Mouse (Mus musculus): ENCODE measurements around the gene Gab1. TPM values are rescaled to one million over a fixed set of nuclear protein-coding genes. Genes with fewer than 3 reads are reported as not detected.

The Gab1 gene
- polyA plus RNA-seq, 1 experiment: 25.9 TPM

GRCm38 (mm10) chr8:80851648-80852047 lies 28.7 kb downstream of the Gab1 start:
- Histone ChIP-seq H3K4me1 (ENCODE audit: control insufficient read depth, insufficient read depth, low read length) (peaks cover 2% of the 10 kb centered on the region; the same call in 1 of the 2 replicates), H3K27ac (ENCODE audit: insufficient read depth, low read length) (no peak overlapping the region), H3K4me3 (ENCODE audit: insufficient read depth, low read length) (no peak overlapping the region)
- no peak for TF ChIP-seq POLR2A (IDR thresholded peaks at IDR 0.05; ENCODE audit: extremely low read depth, insufficient read depth, low read length)
- no peak for TF ChIP-seq CTCF (IDR thresholded peaks at IDR 0.05; ENCODE audit: extremely low read depth, insufficient read depth, low read length)

DNA sequence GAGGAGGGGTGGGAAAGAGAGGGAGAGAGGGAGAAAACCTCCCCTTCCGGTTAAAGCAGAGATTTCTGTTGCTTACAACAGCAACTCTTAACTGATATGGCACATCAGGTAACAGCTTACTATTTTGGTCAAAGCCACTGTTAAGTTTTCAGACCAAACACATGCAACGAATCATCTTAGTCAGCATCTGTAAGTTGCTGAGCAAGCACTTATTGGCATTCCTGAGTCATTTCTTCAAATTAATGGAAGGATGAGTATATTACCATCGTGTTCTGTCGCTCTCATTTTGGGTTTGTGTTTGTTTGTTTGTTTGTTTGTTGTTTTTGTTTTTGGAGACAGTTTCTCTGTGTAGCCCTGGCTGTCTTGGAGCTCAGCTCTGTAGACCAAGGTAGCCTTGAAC lies 30.3 kb downstream of the Gab1 start:
- Histone ChIP-seq H3K27ac (ENCODE audit: insufficient read depth, low read length) (no peak overlapping the region), H3K4me3 (ENCODE audit: insufficient read depth, low read length) (no peak overlapping the region), H3K4me1 (ENCODE audit: control insufficient read depth, insufficient read depth, low read length) (peaks cover 2% of the 10 kb centered on the region; the same call in 1 of the 2 replicates)
- TF ChIP-seq POLR2A (IDR thresholded peaks at IDR 0.05; ENCODE audit: extremely low read depth, insufficient read depth, low read length) (no peak), CTCF (IDR thresholded peaks at IDR 0.05; ENCODE audit: extremely low read depth, insufficient read depth, low read length) (no peak)

DNA sequence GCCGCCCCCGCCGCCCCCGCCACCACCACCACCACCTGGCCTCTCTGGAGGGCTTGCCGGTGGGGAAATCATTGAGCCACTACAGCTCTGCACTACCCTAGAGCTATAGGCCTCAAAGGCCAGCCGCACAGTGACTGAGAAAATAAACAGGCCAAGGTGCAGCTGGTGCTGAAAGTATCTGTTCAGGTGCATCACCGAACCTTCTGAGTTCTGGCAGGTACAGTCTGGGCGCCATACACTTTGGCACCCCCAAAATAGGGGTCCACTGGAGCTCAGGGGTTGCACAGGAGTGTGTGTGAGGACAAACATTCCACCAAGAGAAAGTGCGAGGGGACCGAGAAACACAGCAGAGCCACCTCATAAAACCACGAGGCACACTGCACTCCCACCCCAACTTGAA lies 31.7 kb downstream of the Gab1 start:
- H3K4me1 ChIP-seq (ENCODE audit: control insufficient read depth, insufficient read depth, low read length): peaks cover 2% of the 10 kb centered on the region; the same call in 1 of the 2 replicates
- H3K27ac ChIP-seq (ENCODE audit: insufficient read depth, low read length): no peak overlapping the region
- H3K4me3 ChIP-seq (ENCODE audit: insufficient read depth, low read length): no peak overlapping the region
- TF ChIP-seq POLR2A (IDR thresholded peaks at IDR 0.05; ENCODE audit: extremely low read depth, insufficient read depth, low read length) (no peak), CTCF (IDR thresholded peaks at IDR 0.05; ENCODE audit: extremely low read depth, insufficient read depth, low read length) (no peak)

DNA sequence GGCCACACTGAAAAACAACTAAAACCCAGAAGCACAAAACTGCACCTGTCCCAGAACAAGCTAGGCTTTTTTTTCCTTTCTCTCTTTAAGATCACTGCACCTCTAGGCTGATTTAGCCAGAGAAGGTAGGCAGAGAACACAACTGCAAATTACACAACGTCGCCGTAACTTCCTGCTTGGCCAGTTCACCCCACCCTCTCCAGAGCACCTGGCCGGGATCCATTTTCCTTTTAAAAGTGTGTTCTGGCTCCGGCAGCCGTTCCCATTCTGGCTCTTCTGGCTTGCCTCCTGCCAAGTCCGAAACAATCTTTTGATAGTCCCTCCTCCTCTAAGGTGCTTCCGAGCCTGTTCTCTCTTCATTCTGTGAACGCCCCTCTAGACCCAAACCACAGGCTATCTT lies 32.4 kb downstream of the Gab1 start:
- no peak overlapping the region for H3K27ac ChIP-seq (ENCODE audit: insufficient read depth, low read length)

GRCm38 (mm10) chr8:80845284-80845683 lies 35.0 kb downstream of the Gab1 start:
- Histone ChIP-seq H3K4me1 (ENCODE audit: control insufficient read depth, insufficient read depth, low read length) (no peaks in the 10 kb centered on the region), H3K4me3 (ENCODE audit: insufficient read depth, low read length) (no peak overlapping the region), H3K27ac (ENCODE audit: insufficient read depth, low read length) (no peak overlapping the region)
- TF ChIP-seq POLR2A (IDR thresholded peaks at IDR 0.05; ENCODE audit: extremely low read depth, insufficient read depth, low read length) (no peak), CTCF (IDR thresholded peaks at IDR 0.05; ENCODE audit: extremely low read depth, insufficient read depth, low read length) (no peak)

More for the DNA sequence above, 32.4 kb downstream of the Gab1 start:
- peaks cover 2% of the 10 kb centered on the region; the same call in 1 of the 2 replicates for H3K4me1 ChIP-seq (ENCODE audit: control insufficient read depth, insufficient read depth, low read length)
- H3K4me3 ChIP-seq (ENCODE audit: insufficient read depth, low read length): no peak overlapping the region
- TF ChIP-seq POLR2A (IDR thresholded peaks at IDR 0.05; ENCODE audit: extremely low read depth, insufficient read depth, low read length): no peak
- TF ChIP-seq CTCF (IDR thresholded peaks at IDR 0.05; ENCODE audit: extremely low read depth, insufficient read depth, low read length): no peak

DNA sequence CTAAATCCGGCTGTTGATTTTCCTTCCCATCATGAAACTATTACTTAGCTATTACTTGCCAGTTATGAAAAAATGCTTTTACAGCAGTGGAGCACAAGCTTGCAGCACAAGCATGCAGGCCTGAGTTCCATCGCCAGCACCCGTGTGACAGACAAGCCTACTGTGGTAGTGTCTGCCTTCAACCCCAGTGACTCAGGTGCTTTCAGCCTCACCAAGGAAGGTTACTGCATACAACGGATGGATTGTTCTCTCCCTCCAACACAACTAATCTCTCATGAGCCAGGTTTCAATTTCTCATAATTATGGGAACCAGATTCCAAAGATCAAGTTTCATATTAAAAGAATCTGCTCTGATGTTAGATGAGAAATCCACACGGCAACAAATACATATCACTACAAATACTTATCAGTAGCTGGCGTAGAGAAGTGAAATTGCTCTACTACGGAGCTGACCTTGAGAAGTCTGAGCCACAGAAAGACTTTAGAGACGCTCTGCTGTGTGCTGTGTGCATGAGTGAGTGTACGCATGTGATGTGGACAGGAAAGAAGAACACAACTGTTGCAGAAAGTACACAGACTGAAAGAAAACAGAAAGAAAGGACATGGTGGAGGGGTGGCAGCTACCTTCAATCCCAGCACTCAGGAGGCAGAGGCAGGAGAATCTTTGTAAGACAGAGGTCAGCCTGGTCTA lies 36.4 kb downstream of the Gab1 start:
- no peak overlapping the region for H3K27ac ChIP-seq (ENCODE audit: insufficient read depth, low read length)
- H3K4me3 ChIP-seq (ENCODE audit: insufficient read depth, low read length): no peak overlapping the region
- TF ChIP-seq POLR2A (IDR thresholded peaks at IDR 0.05; ENCODE audit: extremely low read depth, insufficient read depth, low read length) (no peak), CTCF (IDR thresholded peaks at IDR 0.05; ENCODE audit: extremely low read depth, insufficient read depth, low read length) (no peak)
- no peaks in the 10 kb centered on the region for H3K4me1 ChIP-seq (ENCODE audit: control insufficient read depth, insufficient read depth, low read length)

GRCm38 (mm10) chr8:80842514-80842913 lies 37.8 kb downstream of the Gab1 start:
- H3K4me1 ChIP-seq (ENCODE audit: control insufficient read depth, insufficient read depth, low read length): no peaks in the 10 kb centered on the region
- TF ChIP-seq CTCF (IDR thresholded peaks at IDR 0.05; ENCODE audit: extremely low read depth, insufficient read depth, low read length): no peak
- no peak for TF ChIP-seq POLR2A (IDR thresholded peaks at IDR 0.05; ENCODE audit: extremely low read depth, insufficient read depth, low read length)
- no peak overlapping the region for H3K27ac ChIP-seq (ENCODE audit: insufficient read depth, low read length)
- H3K4me3 ChIP-seq (ENCODE audit: insufficient read depth, low read length): no peak overlapping the region

- no peak overlapping the region for H3K4me3 ChIP-seq (ENCODE audit: insufficient read depth, low read length)
- H3K27ac ChIP-seq (ENCODE audit: insufficient read depth, low read length): no peak overlapping the region
- no peaks in the 10 kb centered on the region for H3K4me1 ChIP-seq (ENCODE audit: control insufficient read depth, insufficient read depth, low read length)
- TF ChIP-seq CTCF (IDR thresholded peaks at IDR 0.05; ENCODE audit: extremely low read depth, insufficient read depth, low read length) (no peak), POLR2A (IDR thresholded peaks at IDR 0.05; ENCODE audit: extremely low read depth, insufficient read depth, low read length) (no peak)
Measured at GRCm38 (mm10) chr8:80840090-80840489, 40.2 kb downstream of the Gab1 start.

DNA sequence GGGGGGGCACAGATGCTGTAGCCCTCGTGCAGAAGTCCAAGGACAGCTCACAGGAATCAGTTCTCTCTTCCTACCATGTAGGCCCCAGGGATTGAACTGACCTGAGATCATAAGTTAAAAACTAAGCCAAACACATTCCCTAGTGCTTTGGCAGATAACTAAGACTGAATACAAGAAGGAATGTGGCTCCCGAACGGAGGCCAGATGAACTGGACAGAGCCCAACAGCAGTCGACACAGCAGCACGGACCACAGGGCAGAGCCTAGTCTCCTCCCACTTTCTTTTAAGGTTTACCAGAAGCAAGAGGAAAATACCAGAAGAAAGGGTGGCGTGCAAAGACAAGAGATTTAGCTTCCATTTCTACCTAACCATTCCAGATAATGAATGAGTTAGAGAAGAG lies 42.1 kb downstream of the Gab1 start:
- H3K27ac ChIP-seq (ENCODE audit: insufficient read depth, low read length): no peak overlapping the region
- no peak overlapping the region for H3K4me3 ChIP-seq (ENCODE audit: insufficient read depth, low read length)
- peaks cover 3% of the 10 kb centered on the region for H3K4me1 ChIP-seq (ENCODE audit: control insufficient read depth, insufficient read depth, low read length)
- TF ChIP-seq POLR2A (IDR thresholded peaks at IDR 0.05; ENCODE audit: extremely low read depth, insufficient read depth, low read length): no peak
- TF ChIP-seq CTCF (IDR thresholded peaks at IDR 0.05; ENCODE audit: extremely low read depth, insufficient read depth, low read length): no peak

GRCm38 (mm10) chr8:80835401-80835800 lies 44.9 kb downstream of the Gab1 start:
- TF ChIP-seq POLR2A (IDR thresholded peaks at IDR 0.05; ENCODE audit: extremely low read depth, insufficient read depth, low read length) (no peak), CTCF (IDR thresholded peaks at IDR 0.05; ENCODE audit: extremely low read depth, insufficient read depth, low read length) (no peak)
- no peak overlapping the region for H3K4me3 ChIP-seq (ENCODE audit: insufficient read depth, low read length)
- peaks cover 3% of the 10 kb centered on the region for H3K4me1 ChIP-seq (ENCODE audit: control insufficient read depth, insufficient read depth, low read length)
- H3K27ac ChIP-seq (ENCODE audit: insufficient read depth, low read length): no peak overlapping the region

Measured in cortical plate, adult 2 months (tissue).